Mouse (Mus musculus): Measurements from ENCODE around the gene Cenpo. TPM values are rescaled to one million over a fixed set of nuclear protein-coding genes. Genes with fewer than 3 reads are reported as not detected.

Gene Cenpo
- polyA plus RNA-seq, 1 experiment from 2014 or later = 12.1 TPM

GRCm38 (mm10) chr12:4206106-4206505, 28.0 kb downstream of the Cenpo start:
- no peak for ATAC-seq (ENCODE audit: insufficient read depth, low FRiP score)
- Histone ChIP-seq H3K4me3 (replicated peaks; ENCODE audit: low read length) (no peak overlapping the region), H3K27ac (ENCODE audit: low read length) (no peak overlapping the region), H3K4me2 (ENCODE audit: low read depth, low read length) (no peak overlapping the region), H3K9ac (ENCODE audit: low read length) (no peak overlapping the region), H3K4me1 (ENCODE audit: control insufficient read depth, insufficient read depth, low read length) (no peaks in the 10 kb centered on the region), H3K36me3 (ENCODE audit: control insufficient read depth, insufficient read depth, low read length) (peaks cover 5% of the 10 kb centered on the region), H3K27me3 (ENCODE audit: control insufficient read depth, insufficient read depth, low read length) (no peaks in the 10 kb centered on the region), H3K9me3 (replicated peaks; ENCODE audit: control insufficient read depth, low read length) (no peaks in the 10 kb centered on the region)
- WGBS = 92% methylated on average over 11 of the region's 11 CpGs

DNA sequence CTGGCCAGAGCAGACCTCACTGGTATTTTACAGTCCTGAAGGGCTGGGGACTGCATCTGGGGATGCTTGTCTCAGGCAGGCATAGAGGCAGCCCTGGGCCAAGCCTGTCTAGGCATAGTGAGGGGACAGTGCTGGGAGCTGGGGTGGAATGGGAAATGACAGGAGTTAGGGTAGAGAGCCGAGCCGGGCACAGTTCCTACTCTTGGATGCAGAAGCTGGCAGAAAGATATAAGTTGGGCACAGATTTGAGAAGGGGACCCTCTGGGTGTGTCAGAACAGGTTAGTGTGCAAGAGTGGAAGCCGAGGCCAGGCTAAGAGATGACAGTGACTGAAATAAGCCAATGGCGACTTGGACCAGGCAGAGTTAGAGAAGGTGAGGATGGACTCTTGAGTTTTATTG, 31.9 kb downstream of the Cenpo start:
- no peak for ATAC-seq (ENCODE audit: insufficient read depth, low FRiP score)
- no peaks in the 10 kb centered on the region for H3K27me3 ChIP-seq (ENCODE audit: control insufficient read depth, insufficient read depth, low read length)
- H3K9me3 ChIP-seq (replicated peaks; ENCODE audit: control insufficient read depth, low read length) = no peaks in the 10 kb centered on the region

DNA sequence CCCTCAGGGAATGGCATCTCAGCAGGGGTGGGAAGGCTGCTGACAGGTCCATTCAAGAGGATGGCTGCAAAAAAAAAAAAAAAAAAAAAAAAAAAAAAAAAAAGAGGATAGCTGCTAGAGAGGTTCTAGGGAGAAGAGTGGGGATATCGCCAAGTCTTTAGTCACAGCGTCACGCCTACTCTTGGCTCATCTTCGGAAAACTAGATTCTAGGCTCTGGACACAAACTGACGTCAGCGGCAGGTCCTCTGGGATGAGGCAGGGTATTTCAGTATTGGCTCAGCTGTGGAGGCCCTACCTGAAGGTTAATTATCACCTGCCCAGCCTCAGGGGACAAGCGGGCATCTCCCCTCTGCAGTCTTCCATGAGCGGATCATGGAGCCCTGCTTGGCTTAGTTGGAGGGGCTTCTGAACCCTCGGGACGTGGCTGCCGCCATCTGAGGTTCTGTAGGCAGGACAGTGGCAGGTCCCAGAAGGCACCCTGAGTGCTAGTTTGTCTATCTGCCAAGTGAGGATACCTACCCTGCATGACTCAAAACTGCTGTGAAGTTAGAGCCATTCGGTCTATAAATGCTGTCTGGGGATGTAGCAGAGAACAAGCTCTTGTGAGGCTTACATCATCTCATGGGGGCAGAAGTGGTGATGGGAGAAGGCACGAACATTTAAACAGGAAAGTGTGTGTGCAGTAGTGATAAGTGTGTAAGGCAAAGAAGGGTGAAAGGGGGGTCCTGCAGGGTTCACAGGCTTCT, 32.5 kb downstream of the Cenpo start:
- H3K4me3 ChIP-seq (replicated peaks; ENCODE audit: low read length) = no peak overlapping the region
- H3K4me1 ChIP-seq (ENCODE audit: control insufficient read depth, insufficient read depth, low read length) = no peaks in the 10 kb centered on the region
- 84% methylated on average over 13 of the region's 13 CpGs for WGBS
- H3K27ac ChIP-seq (ENCODE audit: low read length) = no peak overlapping the region
- H3K9me3 ChIP-seq (replicated peaks; ENCODE audit: control insufficient read depth, low read length) = no peaks in the 10 kb centered on the region
- H3K4me2 ChIP-seq (ENCODE audit: low read depth, low read length) = no peak overlapping the region
- no peak overlapping the region for H3K9ac ChIP-seq (ENCODE audit: low read length)
- no peak for ATAC-seq (ENCODE audit: insufficient read depth, low FRiP score)
- H3K27me3 ChIP-seq (ENCODE audit: control insufficient read depth, insufficient read depth, low read length) = no peaks in the 10 kb centered on the region
- H3K36me3 ChIP-seq (ENCODE audit: control insufficient read depth, insufficient read depth, low read length) = peaks cover 2% of the 10 kb centered on the region; the same call in 1 of the 2 replicates

More for the DNA sequence above, 31.9 kb downstream of the Cenpo start:
- H3K27ac ChIP-seq (ENCODE audit: low read length) = no peak overlapping the region
- no peak overlapping the region for H3K9ac ChIP-seq (ENCODE audit: low read length)
- WGBS = 87% methylated on average over 4 of the region's 4 CpGs
- H3K4me3 ChIP-seq (replicated peaks; ENCODE audit: low read length) = no peak overlapping the region
- H3K4me1 ChIP-seq (ENCODE audit: control insufficient read depth, insufficient read depth, low read length) = no peaks in the 10 kb centered on the region
- H3K36me3 ChIP-seq (ENCODE audit: control insufficient read depth, insufficient read depth, low read length) = peaks cover 2% of the 10 kb centered on the region; the same call in 1 of the 2 replicates
- no peak overlapping the region for H3K4me2 ChIP-seq (ENCODE audit: low read depth, low read length)

GRCm38 (mm10) chr12:4199271-4199670, 34.8 kb downstream of the Cenpo start:
- ATAC-seq (ENCODE audit: insufficient read depth, low FRiP score) = no peak
- no peaks in the 10 kb centered on the region for H3K4me1 ChIP-seq (ENCODE audit: control insufficient read depth, insufficient read depth, low read length)
- WGBS = 91% methylated on average over 11 of the region's 11 CpGs

DNA sequence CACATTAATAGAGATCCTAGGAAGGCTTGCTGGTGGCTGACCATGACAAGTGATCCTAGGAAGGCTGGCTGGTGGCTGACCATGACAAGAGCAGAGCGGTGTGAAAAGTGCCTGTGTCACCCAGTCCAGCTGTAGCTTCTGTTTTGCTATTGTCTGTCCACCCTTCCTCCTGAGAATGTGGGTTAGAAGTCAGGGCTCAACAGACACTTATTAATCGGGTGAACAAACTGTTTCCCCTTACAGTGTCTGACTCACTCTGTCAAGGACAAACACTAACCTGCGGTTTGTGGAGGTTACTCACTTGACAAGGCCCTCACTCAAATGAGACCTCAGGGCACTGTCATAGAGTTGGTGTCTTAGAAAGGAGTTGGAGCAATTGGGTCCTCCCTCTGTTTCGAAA, 35.4 kb downstream of the Cenpo start:
- Histone ChIP-seq H3K9me3 (replicated peaks; ENCODE audit: control insufficient read depth, low read length) (no peaks in the 10 kb centered on the region), H3K27me3 (ENCODE audit: control insufficient read depth, insufficient read depth, low read length) (no peaks in the 10 kb centered on the region), H3K4me3 (replicated peaks; ENCODE audit: low read length) (no peak overlapping the region), H3K4me2 (ENCODE audit: low read depth, low read length) (no peak overlapping the region), H3K36me3 (ENCODE audit: control insufficient read depth, insufficient read depth, low read length) (peaks cover 2% of the 10 kb centered on the region; the same call in 1 of the 2 replicates), H3K9ac (ENCODE audit: low read length) (no peak overlapping the region), H3K4me1 (ENCODE audit: control insufficient read depth, insufficient read depth, low read length) (0 out of 2 replicates have a peak, but pooled peaks cover under 1% of the 10 kb centered on the region), H3K27ac (ENCODE audit: low read length) (no peak overlapping the region)
- WGBS = 73% methylated on average over 4 of the region's 4 CpGs
- no peak for ATAC-seq (ENCODE audit: insufficient read depth, low FRiP score)

More at GRCm38 (mm10) chr12:4199271-4199670, 34.8 kb downstream of the Cenpo start:
- H3K27ac ChIP-seq (ENCODE audit: low read length) = no peak overlapping the region
- H3K9me3 ChIP-seq (replicated peaks; ENCODE audit: control insufficient read depth, low read length) = no peaks in the 10 kb centered on the region
- no peaks in the 10 kb centered on the region for H3K27me3 ChIP-seq (ENCODE audit: control insufficient read depth, insufficient read depth, low read length)
- no peak overlapping the region for H3K4me3 ChIP-seq (replicated peaks; ENCODE audit: low read length)
- H3K9ac ChIP-seq (ENCODE audit: low read length) = no peak overlapping the region
- H3K4me2 ChIP-seq (ENCODE audit: low read depth, low read length) = no peak overlapping the region
- peaks cover 2% of the 10 kb centered on the region; the same call in 1 of the 2 replicates for H3K36me3 ChIP-seq (ENCODE audit: control insufficient read depth, insufficient read depth, low read length)

DNA sequence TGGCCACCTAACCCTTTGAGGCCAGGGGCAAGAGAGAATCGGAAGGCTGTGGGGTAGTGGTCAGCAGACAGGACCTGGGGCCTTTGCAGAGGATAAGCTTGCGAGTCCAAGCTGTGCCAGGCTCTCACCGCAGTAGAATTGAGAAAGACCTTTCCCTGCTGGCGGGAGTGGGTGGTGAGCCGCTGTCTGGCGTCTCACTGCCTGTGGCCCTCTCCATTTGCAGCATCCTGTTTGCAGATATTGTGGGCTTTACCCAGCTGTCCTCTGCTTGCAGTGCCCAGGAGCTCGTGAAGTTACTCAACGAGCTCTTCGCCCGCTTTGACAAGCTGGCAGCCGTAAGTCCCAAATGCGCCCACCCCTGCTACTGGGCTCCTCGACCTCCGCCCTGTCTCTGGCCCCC, 39.5 kb downstream of the Cenpo start:
- Histone ChIP-seq H3K4me2 (ENCODE audit: low read depth, low read length) (no peak overlapping the region), H3K9me3 (replicated peaks; ENCODE audit: control insufficient read depth, low read length) (no peaks in the 10 kb centered on the region), H3K27ac (ENCODE audit: low read length) (no peak overlapping the region), H3K27me3 (ENCODE audit: control insufficient read depth, insufficient read depth, low read length) (no peaks in the 10 kb centered on the region), H3K9ac (ENCODE audit: low read length) (no peak overlapping the region), H3K4me3 (replicated peaks; ENCODE audit: low read length) (no peak overlapping the region), H3K4me1 (ENCODE audit: control insufficient read depth, insufficient read depth, low read length) (peaks cover 15% of the 10 kb centered on the region), H3K36me3 (ENCODE audit: control insufficient read depth, insufficient read depth, low read length) (0 out of 2 replicates have a peak, but pooled peaks cover 2% of the 10 kb centered on the region)
- 91% methylated on average over 14 of the region's 14 CpGs for WGBS
- no peak for ATAC-seq (ENCODE audit: insufficient read depth, low FRiP score)

GRCm38 (mm10) chr12:4193025-4193740, 40.9 kb downstream of the Cenpo start:
- no peak; the same call in 1 of the 2 replicates for ATAC-seq (ENCODE audit: insufficient read depth, low FRiP score)
- Histone ChIP-seq H3K4me3 (replicated peaks; ENCODE audit: low read length) (no peak overlapping the region), H3K27me3 (ENCODE audit: control insufficient read depth, insufficient read depth, low read length) (no peaks in the 10 kb centered on the region), H3K9ac (ENCODE audit: low read length) (no peak overlapping the region), H3K4me2 (ENCODE audit: low read depth, low read length) (no peak overlapping the region), H3K27ac (ENCODE audit: low read length) (0 out of 2 replicates have a peak overlapping the region, but pooled peaks have one; percentile 26), H3K36me3 (ENCODE audit: control insufficient read depth, insufficient read depth, low read length) (0 out of 2 replicates have a peak, but pooled peaks cover 1% of the 10 kb centered on the region), H3K4me1 (ENCODE audit: control insufficient read depth, insufficient read depth, low read length) (peaks cover 21% of the 10 kb centered on the region), H3K9me3 (replicated peaks; ENCODE audit: control insufficient read depth, low read length) (no peaks in the 10 kb centered on the region)
- WGBS = 37% methylated on average over 10 of the region's 10 CpGs

DNA sequence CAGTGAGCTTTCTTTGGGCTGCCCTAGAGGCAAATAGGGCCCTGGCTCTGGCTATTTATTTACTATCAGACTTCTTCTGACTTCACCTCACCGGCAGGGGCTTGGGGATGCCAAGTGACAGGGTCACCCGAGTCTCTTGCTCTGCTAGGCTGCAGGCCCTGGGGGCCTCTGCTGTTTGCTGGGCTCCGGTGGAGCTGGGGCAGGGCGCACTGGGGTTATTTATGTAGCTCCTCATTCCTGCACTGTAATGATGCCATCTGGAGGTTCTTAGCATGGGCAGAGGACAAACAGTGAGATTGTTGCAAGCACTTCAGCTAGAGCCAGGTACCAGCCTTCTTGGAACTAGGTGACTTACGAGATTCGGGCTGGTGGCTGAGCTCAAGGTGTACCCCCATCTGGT, 41.6 kb downstream of the Cenpo start:
- no peaks in the 10 kb centered on the region for H3K9me3 ChIP-seq (replicated peaks; ENCODE audit: control insufficient read depth, low read length)
- no peak overlapping the region for H3K4me3 ChIP-seq (replicated peaks; ENCODE audit: low read length)
- H3K9ac ChIP-seq (ENCODE audit: low read length) = no peak overlapping the region
- no peak overlapping the region for H3K4me2 ChIP-seq (ENCODE audit: low read depth, low read length)
- 55% methylated on average over 6 of the region's 6 CpGs for WGBS
- H3K4me1 ChIP-seq (ENCODE audit: control insufficient read depth, insufficient read depth, low read length) = peaks cover 23% of the 10 kb centered on the region
- no peak overlapping the region for H3K27ac ChIP-seq (ENCODE audit: low read length)
- ATAC-seq (ENCODE audit: insufficient read depth, low FRiP score) = no peak
- no peaks in the 10 kb centered on the region for H3K36me3 ChIP-seq (ENCODE audit: control insufficient read depth, insufficient read depth, low read length)
- no peaks in the 10 kb centered on the region for H3K27me3 ChIP-seq (ENCODE audit: control insufficient read depth, insufficient read depth, low read length)

DNA sequence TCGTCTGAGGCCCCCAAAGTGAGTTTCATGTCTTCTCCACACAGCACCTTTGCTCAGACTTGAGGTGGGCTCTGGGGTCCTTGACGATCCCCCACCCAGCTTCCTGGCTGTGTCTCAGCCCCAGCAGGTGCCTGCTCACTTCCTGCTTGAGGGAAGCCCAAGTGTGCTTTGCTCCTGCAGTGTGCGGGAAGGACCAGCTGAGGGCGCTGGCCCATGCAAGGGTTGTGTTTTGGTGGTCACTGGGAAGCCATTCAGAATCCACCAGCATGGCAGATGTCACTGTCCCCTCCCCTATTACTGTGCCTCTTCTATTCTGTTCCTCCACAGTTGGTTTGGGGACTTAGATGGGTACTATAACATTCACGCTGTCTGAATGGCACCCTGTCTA, 45.0 kb downstream of the Cenpo start:
- Histone ChIP-seq H3K9me3 (replicated peaks; ENCODE audit: control insufficient read depth, low read length) (no peaks in the 10 kb centered on the region), H3K36me3 (ENCODE audit: control insufficient read depth, insufficient read depth, low read length) (no peaks in the 10 kb centered on the region), H3K4me1 (ENCODE audit: control insufficient read depth, insufficient read depth, low read length) (peaks cover 23% of the 10 kb centered on the region), H3K9ac (ENCODE audit: low read length) (no peak overlapping the region), H3K27me3 (ENCODE audit: control insufficient read depth, insufficient read depth, low read length) (no peaks in the 10 kb centered on the region), H3K4me2 (ENCODE audit: low read depth, low read length) (no peak overlapping the region), H3K4me3 (replicated peaks; ENCODE audit: low read length) (no peak overlapping the region), H3K27ac (ENCODE audit: low read length) (0 out of 2 replicates have a peak overlapping the region, but pooled peaks have one; percentile 70)
- WGBS = 47% methylated on average over 5 of the region's 5 CpGs
- ATAC-seq (ENCODE audit: insufficient read depth, low FRiP score) = no peak
